Mouse (Mus musculus) intestine, postnatal 0 days (tissue): ENCODE results near the gene Tmem109. TPM values are rescaled to one million over a fixed set of nuclear protein-coding genes. Genes with fewer than 3 reads are reported as not detected.

ENCODE experiments used
- ATAC-seq: fragments of 200-750 bp; cut with Nextera tagmentation; 2 replicates; pipeline ENCODE4 v1.8.0; 2017; ENCODE audit warnings: mild to moderate bottlenecking, moderate TSS enrichment, moderate library complexity
- H3K27ac ChIP-seq: fragments of 300-500 bp; sonication (generic); 2 replicates; pipeline ENCODE4 v1.5.1; 2014; ENCODE audit warnings: mild to moderate bottlenecking, low read depth, low read length, moderate library complexity
- H3K27me3 ChIP-seq: fragments of 300-500 bp; sonication (generic); replicated peaks from 2 replicates; pipeline ENCODE4 v1.6.1; 2014; ENCODE audit warnings: low read length, mixed read lengths; ENCODE audit not compliant: control insufficient read depth, insufficient read depth
- H3K36me3 ChIP-seq: fragments of 300-500 bp; sonication (generic); 2 replicates; pipeline ENCODE4 v1.6.1; 2014; ENCODE audit warnings: mild to moderate bottlenecking, moderate library complexity; ENCODE audit not compliant: control insufficient read depth, insufficient read depth
- H3K4me1 ChIP-seq: fragments of 300-500 bp; sonication (generic); replicated peaks from 2 replicates; pipeline ENCODE4 v1.6.1; 2014; ENCODE audit warnings: antibody characterized with exemption, low read length, mixed read lengths; ENCODE audit not compliant: control insufficient read depth, insufficient read depth
- H3K4me2 ChIP-seq: fragments of 300-500 bp; sonication (generic); replicated peaks from 2 replicates; pipeline ENCODE4 v1.6.1; 2014; ENCODE audit warnings: low read depth, mild to moderate bottlenecking, moderate library complexity
- H3K4me3 ChIP-seq: fragments of 300-500 bp; sonication (generic); 2 replicates; pipeline ENCODE4 v1.5.1; 2014; ENCODE audit warnings: low read depth, low read length
- H3K9ac ChIP-seq: fragments of 300-500 bp; sonication (generic); 2 replicates; pipeline ENCODE4 v1.6.1; 2014; ENCODE audit warnings: mild to moderate bottlenecking, low read depth, low read length
- H3K9me3 ChIP-seq: fragments of 300-500 bp; sonication (generic); 2 replicates; pipeline ENCODE4 v1.6.1; 2016; ENCODE audit warnings: mixed run types; ENCODE audit not compliant: control insufficient read depth
- CTCF ChIP-seq: sonication (generic); IDR thresholded peaks from 2 replicates; pipeline ENCODE4 v1.5.1; 2016; ENCODE audit warnings: low read depth, mild to moderate bottlenecking, control low read depth, antibody characterized with exemption, moderate library complexity
- WGBS: fragments of 180-500 bp; shearing (Covaris S2); extraction: QIAGEN DNeasy Blood & Tissue Kit; methylation state at CpG from one replicate; pipeline ENCODE4 v1.1.7; 2014; 5-methylcytosine and 5-hydroxymethylcytosine counted together
- polyA plus RNA-seq: library from polyadenylated mRNA; unstranded; fragments of >200 nt; fragmentation: Nextera tagmentation; extraction: Ambion mirVana; gene quantifications from 2 replicates; pipeline ENCODE4 v1.2.1, GENCODE M21; 2015

Gene Tmem109
- polyA plus RNA-seq, 1 experiment from 2014 or later: 36.2 TPM

DNA sequence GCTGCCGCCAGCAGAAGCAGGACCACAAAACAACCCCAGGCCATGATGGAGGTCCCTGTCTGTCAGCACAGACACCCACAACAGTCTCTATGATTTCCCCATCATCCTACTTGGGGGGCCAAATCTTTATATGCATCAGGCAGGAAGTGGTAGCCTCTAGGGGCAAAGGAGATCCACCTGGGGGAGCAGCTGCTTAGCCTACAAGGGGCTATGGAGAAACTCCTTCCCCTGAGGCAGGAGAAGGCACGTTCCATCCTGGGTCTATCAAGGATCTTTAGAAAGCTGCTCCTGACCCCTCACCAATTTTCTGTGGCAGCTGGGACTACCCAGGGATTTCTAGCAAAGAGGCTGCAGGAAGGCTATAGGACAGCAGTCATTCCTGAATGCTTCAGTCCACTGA is 38.7 kb upstream of the Tmem109 start, which contains the start of gene Zp1:
Gene Zp1 (minus strand): TSS at position 101 of the 400 bp plus-strand sequence.
- Histone ChIP-seq H3K36me3 (no peaks in the 10 kb centered on the region), H3K4me3 (no peak within 1 kb of the TSS), H3K4me1 (no peaks in the 10 kb centered on the region), H3K27me3 (no peaks in the 10 kb centered on the region), H3K9ac (no peak within 1 kb of the TSS), H3K9me3 (no peaks in the 10 kb centered on the region), H3K27ac (no peak within 1 kb of the TSS), H3K4me2 (no peak within 1 kb of the TSS)
- no peak for TF ChIP-seq CTCF
- WGBS: 63% methylated on average over 2 of the region's 2 CpGs
- no peak for ATAC-seq

DNA sequence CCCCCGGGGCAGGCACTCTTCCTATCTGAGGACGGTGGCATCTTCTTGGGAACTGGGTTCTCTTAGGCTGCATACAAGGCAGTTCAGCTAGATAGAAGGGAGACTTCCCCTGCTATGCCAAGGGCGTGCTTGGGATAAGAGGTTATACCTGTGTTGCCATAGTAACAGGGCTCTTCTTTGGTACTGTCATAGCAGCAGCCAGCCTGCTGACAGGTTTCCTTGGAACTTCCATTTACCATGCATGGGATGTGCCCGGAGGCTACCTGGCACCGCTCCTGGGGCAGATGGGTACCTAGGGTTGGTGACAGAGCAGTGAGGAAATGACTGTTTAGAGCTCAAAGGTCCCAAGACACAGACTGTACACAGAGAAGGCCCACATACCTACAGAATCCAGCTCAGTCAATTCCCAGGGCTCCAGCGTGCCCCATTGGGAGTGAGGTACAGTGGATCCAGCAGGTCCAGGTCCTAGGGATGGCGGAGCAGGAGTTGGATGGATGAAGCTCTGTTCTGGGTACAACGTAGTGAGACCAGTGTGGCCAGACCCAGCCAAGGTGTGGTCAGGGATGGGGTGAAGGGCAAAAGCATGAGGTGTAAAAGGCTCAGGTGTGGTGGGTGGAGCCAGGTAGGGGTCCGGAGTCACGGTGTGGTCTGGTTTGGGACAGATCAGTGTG is 36.7 kb upstream of the Tmem109 start:
- Histone ChIP-seq H3K9me3 (no peaks in the 10 kb centered on the region), H3K27me3 (no peaks in the 10 kb centered on the region), H3K9ac (no peak overlapping the region), H3K4me3 (no peak overlapping the region), H3K4me2 (no peak overlapping the region), H3K4me1 (no peaks in the 10 kb centered on the region), H3K36me3 (no peaks in the 10 kb centered on the region), H3K27ac (no peak overlapping the region)
- 0 out of 2 replicates have a peak, but pooled peaks have one; percentile 9 for ATAC-seq
- no peak for TF ChIP-seq CTCF
- WGBS: 82% methylated on average over 10 of the region's 10 CpGs

- H3K4me2 ChIP-seq: no peak overlapping the region
- H3K27me3 ChIP-seq: no peaks in the 10 kb centered on the region
- TF ChIP-seq CTCF: no peak
- 59% methylated on average over 5 of the region's 5 CpGs for WGBS
- H3K9me3 ChIP-seq: no peaks in the 10 kb centered on the region
- no peak overlapping the region for H3K4me3 ChIP-seq
- no peaks in the 10 kb centered on the region for H3K36me3 ChIP-seq
- no peaks in the 10 kb centered on the region for H3K4me1 ChIP-seq
- H3K9ac ChIP-seq: no peak overlapping the region
- no peak for ATAC-seq
- H3K27ac ChIP-seq: no peak overlapping the region
Observed at GRCm38 (mm10) chr19:10916506-10916905, 34.7 kb upstream of the Tmem109 start.

DNA sequence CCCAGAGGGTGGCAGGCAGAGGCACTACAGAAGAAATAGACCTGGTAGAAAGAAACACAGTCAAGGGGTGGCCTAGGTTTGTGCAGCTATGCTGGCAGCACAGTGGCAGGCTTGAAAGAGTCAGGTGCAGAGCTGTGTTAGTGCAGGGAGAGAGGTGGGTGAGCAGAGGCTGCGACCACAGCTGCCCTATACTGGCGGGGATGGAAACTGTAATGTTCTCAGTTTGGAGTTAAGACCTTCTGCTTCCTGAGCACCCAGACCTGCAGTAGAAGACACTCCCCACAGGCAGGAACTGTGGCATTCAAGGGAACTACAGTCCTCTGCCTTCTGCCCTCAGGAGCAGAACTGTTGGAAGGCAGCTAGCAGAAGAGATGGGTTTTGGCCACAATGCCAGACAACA is 33.1 kb upstream of the Tmem109 start:
- Histone ChIP-seq H3K9ac (no peak overlapping the region), H3K27me3 (no peaks in the 10 kb centered on the region), H3K4me2 (no peak overlapping the region), H3K4me3 (no peak overlapping the region), H3K27ac (no peak overlapping the region), H3K4me1 (no peaks in the 10 kb centered on the region), H3K9me3 (no peaks in the 10 kb centered on the region), H3K36me3 (no peaks in the 10 kb centered on the region)
- no peak for ATAC-seq
- WGBS: 88% methylated on average over 2 of the region's 2 CpGs
- no peak for TF ChIP-seq CTCF

GRCm38 (mm10) chr19:10914291-10914690 is 32.5 kb upstream of the Tmem109 start:
- H3K4me3 ChIP-seq: no peak overlapping the region
- H3K4me2 ChIP-seq: no peak overlapping the region
- no peak for TF ChIP-seq CTCF
- H3K27ac ChIP-seq: no peak overlapping the region
- H3K27me3 ChIP-seq: no peaks in the 10 kb centered on the region
- ATAC-seq: no peak
- no peaks in the 10 kb centered on the region for H3K4me1 ChIP-seq
- no peaks in the 10 kb centered on the region for H3K36me3 ChIP-seq
- H3K9ac ChIP-seq: no peak overlapping the region
- WGBS: 60% methylated on average over 7 of the region's 7 CpGs
- no peaks in the 10 kb centered on the region for H3K9me3 ChIP-seq

DNA sequence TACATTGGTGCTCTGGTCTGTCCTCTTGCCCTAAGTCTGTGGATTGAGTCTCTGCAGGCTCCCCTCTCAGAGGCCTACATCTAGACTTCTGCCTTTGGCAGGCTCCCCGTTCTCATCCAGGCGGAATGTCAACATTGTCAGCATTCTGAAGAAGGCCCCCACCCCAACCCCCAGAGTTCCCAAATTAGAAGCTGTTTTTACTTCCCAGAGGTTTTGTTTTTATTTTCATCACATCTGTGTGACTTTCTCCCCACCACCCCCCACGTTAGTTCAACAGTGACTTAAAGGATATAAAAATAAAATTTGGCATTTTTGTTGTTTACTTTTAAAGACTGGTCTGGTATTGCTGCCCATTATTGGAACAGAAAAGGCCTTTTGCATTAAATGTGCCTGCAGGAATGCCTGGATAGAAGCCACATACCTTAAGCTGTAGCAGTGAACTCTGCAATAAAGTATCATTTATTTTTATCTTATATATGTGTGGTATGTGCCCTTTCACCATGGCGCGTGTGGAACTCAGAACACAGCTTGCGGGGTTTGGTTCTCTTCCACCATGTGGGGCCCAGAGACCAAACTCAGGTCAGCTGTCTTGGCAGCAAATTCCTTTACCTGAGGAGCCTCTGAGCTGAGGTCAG is 27.4 kb upstream of the Tmem109 start:
- WGBS: 58% methylated on average over 6 of the region's 6 CpGs
- no peak for ATAC-seq
- no peaks in the 10 kb centered on the region for H3K27me3 ChIP-seq
- TF ChIP-seq CTCF: no peak
- peaks cover 10% of the 10 kb centered on the region; the same call in 1 of the 2 replicates for H3K36me3 ChIP-seq
- H3K4me1 ChIP-seq: peaks cover 4% of the 10 kb centered on the region; the same call in 1 of the 2 replicates
- no peak overlapping the region for H3K9ac ChIP-seq
- H3K4me3 ChIP-seq: no peak overlapping the region
- no peak overlapping the region for H3K4me2 ChIP-seq
- H3K27ac ChIP-seq: peak overlapping the region; percentile 64
- H3K9me3 ChIP-seq: no peaks in the 10 kb centered on the region
